Mouse (Mus musculus) kidney, adult 10 weeks (tissue): Measurements from ENCODE around the gene H2al1m. TPM values are rescaled to one million over a fixed set of nuclear protein-coding genes. Genes with fewer than 3 reads are reported as not detected.

ENCODE experiments used
- polyA plus RNA-seq: library from polyadenylated mRNA; stranded (reverse); fragments of 350-450 nt; fragmentation: Illumina TruSeq; extraction: RNeasy Lipid Tissue Mini Kit (QIAGEN cat#74804); gene quantifications from one replicate; pipeline ENCODE4 v1.2.3, GENCODE M21; 2014; ENCODE audit warnings: low read depth, low replicate concordance

The H2al1m gene
- polyA plus RNA-seq, result not detected

GRCm38 (mm10) chrX:9283464-9283863 lies at the start of gene H2al1m:
Gene H2al1m, plus strand, starts transcription at chrX:9283764.

GRCm38 (mm10) chrX:9256766-9257165 lies 26.8 kb upstream of the H2al1m start, which contains the start of gene Gm14862:
Gene Gm14862, minus strand, starts transcription at chrX:9256899.

GRCm38 (mm10) chrX:9272460-9273361 lies 10.9 kb upstream of the H2al1m start, which contains the start of gene Xk:
Gene Xk, plus strand, starts transcription at chrX:9272756.

Other genes starting within 250 kb of the H2al1m start
- not detected for gene Fthl17f, start 220.7 kb upstream of the H2al1m start, polyA plus RNA-seq
- not detected for gene 4930402K13Rik, start 179.2 kb upstream of the H2al1m start, polyA plus RNA-seq
- gene Lancl3, start 83.9 kb upstream of the H2al1m start, polyA plus RNA-seq, result 8.8 TPM
- gene Gm14862, start 26.9 kb upstream of the H2al1m start, polyA plus RNA-seq, result not detected
- 1.6 TPM for gene Xk, start 11.0 kb upstream of the H2al1m start, polyA plus RNA-seq
- gene H2al1k, start 66.9 kb downstream of the H2al1m start, polyA plus RNA-seq, result not detected
- gene Cybb, start 204.0 kb downstream of the H2al1m start, polyA plus RNA-seq, result 9.8 TPM